Mouse (Mus musculus): ENCODE results near the gene Nanp. TPM values are rescaled to one million over a fixed set of nuclear protein-coding genes. Genes with fewer than 3 reads are reported as not detected.

Nanp gene
- total RNA-seq (2023): 1 to 10 TPM; 9.3 to 9.9 TPM

DNA sequence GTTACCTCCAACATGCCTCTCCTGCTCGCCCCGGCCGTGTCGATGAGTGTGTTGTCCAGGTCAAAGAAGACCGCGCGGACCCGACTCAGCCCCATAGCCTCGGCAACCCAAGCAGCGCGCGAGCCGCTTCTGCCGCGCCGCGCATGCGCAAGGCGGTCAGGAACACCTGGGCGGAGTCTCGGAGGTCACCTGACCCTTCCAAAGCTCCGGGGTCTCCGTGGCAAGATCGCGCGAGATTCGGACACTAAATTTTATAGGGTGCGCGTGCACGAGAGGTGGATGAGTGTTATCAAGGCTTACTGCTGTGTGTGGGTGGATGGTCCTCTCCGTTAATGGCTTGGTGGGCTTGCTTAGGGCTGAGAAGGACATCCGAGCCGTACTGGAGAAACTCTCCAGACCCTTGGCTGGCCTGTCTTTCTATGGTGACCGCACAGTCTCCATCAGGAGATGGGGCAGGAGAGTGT, at the start of gene Nanp, which contains the start of gene Ninl:
Gene Nanp (minus strand): TSS at position 167 of the 464 bp plus-strand sequence.
Gene Ninl (minus strand): TSS at position 151 of the 464 bp plus-strand sequence.

Other genes with a start within 250 kb of the Nanp start
- gene Abhd12, start 134.7 kb downstream of the Nanp start, total RNA-seq (2023): 10 to 100 TPM; 36.3 to 37.8 TPM
- 1 to 10 TPM; 3.5 to 3.6 TPM for gene Gins1, start 134.0 kb downstream of the Nanp start, total RNA-seq (2023)
- under 1 TPM; 0.23 to 0.86 TPM for gene Ninl, start within 50 bp of the Nanp start, total RNA-seq (2023)
- gene Gm14151, start 53.0 kb upstream of the Nanp start, total RNA-seq (2023): not detected
- gene Gm14147, start 58.8 kb upstream of the Nanp start, total RNA-seq (2023): not detected